Mouse (Mus musculus): ENCODE data around the gene Nr5a2. TPM values are rescaled to one million over a fixed set of nuclear protein-coding genes. Genes with fewer than 3 reads are reported as not detected.
A peak's percentile ranks its signal among the peaks of the same experiment; 100 is the strongest.

The Nr5a2 gene
- 1.3 and 2.0 TPM in 2 replicates for polyA plus RNA-seq (2016; fragmentation: Nextera tagmentation; extraction: Ambion mirVana)

GRCm38 (mm10) chr1:136960428-136961012 is at the start of gene Nr5a2:
TSS of gene Nr5a2 (minus strand) at chr1:136960448.
- 68% methylated on average over 4 of the region's 4 CpGs for WGBS
- H3K4me3 ChIP-seq, result no peak within 1 kb of the TSS
- no peaks in the 10 kb centered on the region for H3K36me3 ChIP-seq
- no peak within 1 kb of the TSS for H3K4me2 ChIP-seq (replicated peaks)
- H3K27me3 ChIP-seq, result peaks cover 41% of the 10 kb centered on the region
- no peak within 1 kb of the TSS for H3K9ac ChIP-seq (replicated peaks)
- H3K27ac ChIP-seq (replicated peaks), result no peak within 1 kb of the TSS
- no peaks in the 10 kb centered on the region for H3K9me3 ChIP-seq
- peaks cover 9% of the 10 kb centered on the region for H3K4me1 ChIP-seq
- ATAC-seq (ENCODE audit: low FRiP score, low read depth), result no peak

GRCm38 (mm10) chr1:137008726-137009239 is 48.5 kb upstream of the Nr5a2 start:
- 79% methylated on average over 6 of the region's 6 CpGs for WGBS
- H3K4me1 ChIP-seq, result no peaks in the 10 kb centered on the region
- H3K9ac ChIP-seq (replicated peaks), result no peak overlapping the region
- H3K27ac ChIP-seq (replicated peaks), result no peak overlapping the region
- no peaks in the 10 kb centered on the region for H3K27me3 ChIP-seq
- H3K36me3 ChIP-seq, result no peaks in the 10 kb centered on the region
- no peak overlapping the region for H3K4me2 ChIP-seq (replicated peaks)
- ATAC-seq (ENCODE audit: low FRiP score, low read depth), result no peak
- H3K9me3 ChIP-seq, result no peaks in the 10 kb centered on the region
- no peak overlapping the region for H3K4me3 ChIP-seq

DNA sequence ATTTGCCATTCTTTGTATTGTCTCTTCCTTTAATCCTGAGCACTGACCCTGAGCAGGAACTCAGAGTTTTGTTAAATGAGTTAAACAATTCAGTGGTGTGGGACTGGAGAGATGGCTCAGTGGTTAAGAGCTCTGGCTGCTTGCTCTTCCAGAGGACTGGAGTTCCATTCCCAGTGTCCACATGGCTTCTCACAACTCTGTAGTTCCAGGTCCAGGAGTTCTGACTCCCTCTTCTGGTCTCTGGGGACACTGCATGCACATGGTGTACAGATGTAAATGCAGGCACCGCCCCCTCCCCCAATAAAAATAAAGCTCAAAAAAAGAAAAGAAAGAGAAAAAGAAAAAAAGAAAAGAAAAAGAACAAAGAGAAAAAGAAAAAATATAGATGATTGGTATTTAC is 43.6 kb upstream of the Nr5a2 start:
- Histone ChIP-seq H3K4me1 (no peaks in the 10 kb centered on the region), H3K27ac (replicated peaks) (no peak overlapping the region), H3K4me2 (replicated peaks) (no peak overlapping the region), H3K9me3 (no peaks in the 10 kb centered on the region), H3K4me3 (no peak overlapping the region), H3K9ac (replicated peaks) (no peak overlapping the region), H3K36me3 (no peaks in the 10 kb centered on the region), H3K27me3 (no peaks in the 10 kb centered on the region)
- ATAC-seq (ENCODE audit: low FRiP score, low read depth), result no peak
- WGBS, result 96% methylated on average over 1 of the region's 1 CpGs

- Histone ChIP-seq H3K36me3 (no peaks in the 10 kb centered on the region), H3K4me2 (replicated peaks) (no peak overlapping the region), H3K4me1 (no peaks in the 10 kb centered on the region), H3K9me3 (no peaks in the 10 kb centered on the region), H3K4me3 (no peak overlapping the region), H3K9ac (replicated peaks) (no peak overlapping the region), H3K27me3 (no peaks in the 10 kb centered on the region), H3K27ac (replicated peaks) (no peak overlapping the region)
- WGBS, result 97% methylated on average over 1 of the region's 1 CpGs
- ATAC-seq (ENCODE audit: low FRiP score, low read depth), result no peak
Measured at GRCm38 (mm10) chr1:137003144-137003543, 42.9 kb upstream of the Nr5a2 start.

- Histone ChIP-seq H3K27ac (replicated peaks) (no peak overlapping the region), H3K4me3 (no peak overlapping the region), H3K27me3 (no peaks in the 10 kb centered on the region), H3K36me3 (no peaks in the 10 kb centered on the region), H3K4me2 (replicated peaks) (no peak overlapping the region), H3K9ac (replicated peaks) (no peak overlapping the region), H3K4me1 (no peaks in the 10 kb centered on the region), H3K9me3 (no peaks in the 10 kb centered on the region)
- no peak for ATAC-seq (ENCODE audit: low FRiP score, low read depth)
- WGBS, result 87% methylated on average over 8 of the region's 8 CpGs
Measured at GRCm38 (mm10) chr1:136991762-136992352, 31.6 kb upstream of the Nr5a2 start.

GRCm38 (mm10) chr1:136980253-136980893 is 20.1 kb upstream of the Nr5a2 start:
- Histone ChIP-seq H3K27me3 (no peaks in the 10 kb centered on the region), H3K9ac (replicated peaks) (no peak overlapping the region), H3K4me1 (no peaks in the 10 kb centered on the region), H3K36me3 (no peaks in the 10 kb centered on the region), H3K27ac (replicated peaks) (no peak overlapping the region), H3K4me3 (no peak overlapping the region), H3K4me2 (replicated peaks) (no peak overlapping the region), H3K9me3 (no peaks in the 10 kb centered on the region)
- WGBS, result 83% methylated on average over 5 of the region's 5 CpGs
- ATAC-seq (ENCODE audit: low FRiP score, low read depth), result no peak

DNA sequence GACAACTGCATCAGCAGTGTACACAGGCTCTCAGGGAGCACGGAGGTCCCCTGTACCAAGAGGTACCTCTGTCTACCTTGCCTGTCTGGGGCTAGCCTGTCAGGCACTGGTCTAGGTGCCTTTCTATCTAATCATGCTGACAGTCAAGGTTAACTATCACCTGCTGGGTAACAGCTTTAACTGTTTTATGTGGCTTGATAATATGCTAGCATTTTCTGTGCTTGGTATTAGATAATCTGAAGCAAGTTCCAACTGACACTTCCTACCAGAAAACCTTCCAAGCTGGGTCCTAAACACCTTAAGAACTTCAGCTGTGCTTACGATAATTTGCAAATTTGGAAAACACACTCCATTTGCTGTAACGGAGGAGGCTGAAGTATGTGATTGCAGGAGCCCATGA is 17.6 kb upstream of the Nr5a2 start:
- Histone ChIP-seq H3K36me3 (no peaks in the 10 kb centered on the region), H3K4me1 (no peaks in the 10 kb centered on the region), H3K4me3 (no peak overlapping the region), H3K9me3 (no peaks in the 10 kb centered on the region), H3K4me2 (replicated peaks) (no peak overlapping the region), H3K9ac (replicated peaks) (no peak overlapping the region), H3K27ac (replicated peaks) (no peak overlapping the region), H3K27me3 (no peaks in the 10 kb centered on the region)
- 85% methylated on average over 3 of the region's 3 CpGs for WGBS
- no peak for ATAC-seq (ENCODE audit: low FRiP score, low read depth)

DNA sequence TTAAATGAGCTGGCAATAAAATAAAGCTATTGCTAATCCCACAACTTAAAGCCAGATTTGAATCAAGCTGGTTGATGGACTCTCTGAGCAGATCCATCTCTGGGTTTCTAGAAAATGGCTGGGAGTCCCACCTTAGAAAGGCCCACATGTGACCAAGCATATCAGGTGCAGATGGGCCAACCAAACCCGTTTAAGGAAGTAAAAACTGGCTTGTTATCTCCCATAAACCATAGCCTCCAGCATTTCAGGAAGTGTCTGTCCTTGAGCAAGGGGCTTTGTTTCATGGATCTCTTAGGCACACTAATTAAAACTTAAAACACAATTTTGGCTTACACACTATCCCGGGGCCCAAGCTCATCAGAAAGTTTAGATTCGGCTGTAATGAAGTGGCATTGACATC is 13.8 kb upstream of the Nr5a2 start:
- H3K4me1 ChIP-seq, result no peaks in the 10 kb centered on the region
- H3K4me3 ChIP-seq, result no peak overlapping the region
- H3K27me3 ChIP-seq, result no peaks in the 10 kb centered on the region
- H3K4me2 ChIP-seq (replicated peaks), result no peak overlapping the region
- no peak overlapping the region for H3K9ac ChIP-seq (replicated peaks)
- H3K9me3 ChIP-seq, result no peaks in the 10 kb centered on the region
- ATAC-seq (ENCODE audit: low FRiP score, low read depth), result no peak
- no peaks in the 10 kb centered on the region for H3K36me3 ChIP-seq
- WGBS, result 85% methylated on average over 3 of the region's 3 CpGs
- no peak overlapping the region for H3K27ac ChIP-seq (replicated peaks)

- Histone ChIP-seq H3K36me3 (no peaks in the 10 kb centered on the region), H3K4me2 (replicated peaks) (no peak overlapping the region), H3K4me3 (no peak overlapping the region), H3K4me1 (no peaks in the 10 kb centered on the region), H3K9me3 (no peaks in the 10 kb centered on the region), H3K9ac (replicated peaks) (no peak overlapping the region), H3K27ac (replicated peaks) (no peak overlapping the region), H3K27me3 (no peaks in the 10 kb centered on the region)
- ATAC-seq (ENCODE audit: low FRiP score, low read depth), result 0 out of 2 replicates have a peak, but pooled peaks have one; percentile 30
- 89% methylated on average over 5 of the region's 5 CpGs for WGBS
Measured at GRCm38 (mm10) chr1:136973016-136973415, 12.8 kb upstream of the Nr5a2 start.

DNA sequence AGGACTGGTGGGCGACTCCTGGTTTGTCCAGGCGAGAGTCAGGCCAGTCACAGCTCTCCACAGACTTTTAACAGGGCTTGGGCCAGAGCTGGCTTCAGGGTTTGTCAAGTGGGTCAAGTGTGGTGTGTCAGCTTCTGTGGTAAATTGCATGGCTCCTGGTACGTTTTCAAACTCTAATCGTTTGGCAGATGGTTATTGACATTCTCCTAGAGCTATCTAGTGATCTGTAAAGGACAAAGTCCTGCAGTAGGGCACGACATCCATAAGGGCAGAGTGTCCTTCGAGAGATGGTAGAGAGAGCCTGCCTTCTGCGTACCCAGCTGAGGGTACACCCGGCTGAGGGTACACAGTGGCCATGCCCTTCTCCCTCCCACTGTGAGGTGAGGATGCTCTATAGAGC is 10.7 kb upstream of the Nr5a2 start:
- Histone ChIP-seq H3K4me1 (no peaks in the 10 kb centered on the region), H3K4me3 (no peak overlapping the region), H3K27me3 (no peaks in the 10 kb centered on the region), H3K27ac (replicated peaks) (no peak overlapping the region), H3K36me3 (no peaks in the 10 kb centered on the region), H3K4me2 (replicated peaks) (no peak overlapping the region), H3K9ac (replicated peaks) (no peak overlapping the region), H3K9me3 (no peaks in the 10 kb centered on the region)
- no peak for ATAC-seq (ENCODE audit: low FRiP score, low read depth)
- 85% methylated on average over 8 of the region's 8 CpGs for WGBS

DNA sequence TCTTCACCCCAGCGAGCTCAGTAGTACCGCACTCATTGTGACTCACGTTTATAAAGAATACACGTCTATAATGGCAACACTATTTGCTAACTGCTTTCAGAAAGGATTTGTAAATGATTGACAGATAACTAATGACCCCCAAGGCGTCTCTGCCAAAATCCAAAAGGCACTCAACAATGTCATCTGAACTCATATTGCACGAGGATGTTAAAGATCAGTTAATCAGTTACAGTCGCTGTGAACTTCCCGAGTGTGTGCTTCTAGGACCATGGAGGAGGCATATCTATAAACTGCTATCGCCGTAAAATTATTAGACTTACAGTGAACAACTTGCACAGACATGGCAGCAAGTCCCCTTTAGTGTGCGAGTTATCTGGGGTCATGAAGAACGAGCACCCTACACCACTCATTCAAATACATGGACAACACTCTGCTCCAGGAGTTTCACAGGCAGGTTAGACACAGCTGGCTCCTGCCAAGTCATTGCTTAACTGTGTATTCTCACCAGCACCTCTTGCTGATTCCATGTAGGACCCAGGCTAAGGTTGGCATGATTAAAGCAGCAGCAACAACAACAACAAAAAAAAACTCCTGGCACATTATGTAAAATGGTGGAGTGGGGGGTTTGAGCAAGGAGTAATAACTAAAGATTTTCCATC is 6.6 kb upstream of the Nr5a2 start:
- Histone ChIP-seq H3K36me3 (no peaks in the 10 kb centered on the region), H3K4me3 (no peak overlapping the region), H3K4me1 (no peaks in the 10 kb centered on the region), H3K4me2 (replicated peaks) (no peak overlapping the region), H3K27me3 (no peaks in the 10 kb centered on the region), H3K9me3 (no peaks in the 10 kb centered on the region), H3K27ac (replicated peaks) (no peak overlapping the region), H3K9ac (replicated peaks) (no peak overlapping the region)
- ATAC-seq (ENCODE audit: low FRiP score, low read depth), result no peak
- 84% methylated on average over 12 of the region's 12 CpGs for WGBS

DNA sequence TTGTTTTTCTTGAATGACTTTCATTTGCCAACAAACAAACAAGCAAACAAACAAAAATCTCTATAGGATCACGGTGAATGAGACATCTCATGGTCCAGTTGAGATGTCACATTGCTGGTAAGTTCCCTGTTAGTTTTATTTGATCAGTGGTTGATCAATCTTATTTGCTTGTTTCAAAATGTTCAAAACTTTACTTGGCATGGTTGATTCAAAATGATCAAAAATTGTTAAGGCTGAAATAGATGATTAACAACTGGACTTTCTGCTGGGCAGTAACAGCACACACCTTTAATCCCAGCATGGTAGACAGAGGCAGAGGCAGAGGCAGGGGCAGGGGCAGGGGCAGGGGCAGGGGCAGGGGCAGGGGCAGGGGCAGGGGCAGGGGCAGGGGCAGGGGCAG is 757 bp downstream of the Nr5a2 start:
- no peak overlapping the region for H3K4me2 ChIP-seq (replicated peaks)
- H3K9me3 ChIP-seq, result no peaks in the 10 kb centered on the region
- H3K4me3 ChIP-seq, result no peak overlapping the region
- H3K27ac ChIP-seq (replicated peaks), result no peak overlapping the region
- H3K4me1 ChIP-seq, result peaks cover 9% of the 10 kb centered on the region
- H3K9ac ChIP-seq (replicated peaks), result no peak overlapping the region
- peaks cover 51% of the 10 kb centered on the region for H3K27me3 ChIP-seq
- no peak for ATAC-seq (ENCODE audit: low FRiP score, low read depth)
- no peaks in the 10 kb centered on the region for H3K36me3 ChIP-seq
- 73% methylated on average over 1 of the region's 1 CpGs for WGBS

Data from midbrain, embryonic 12.5 days (tissue).